ENCODE assay signal across 9 mouse cellular contexts in genomic region chrX:106766812-106767211, GRCm38 (mm10).
DNase-seq lines count a peak whose midpoint lies in the region; ATAC-seq and TF ChIP-seq lines count a peak whose summit lies in the region.
"Had no signal": no experiment of that assay in that cellular context is flagged by ENCODE, and none has a peak within 500 bp of the region (broad histone marks: within the 10 kb centered on the region; RNA-seq: fewer than 3 reads in every experiment).

No protein-coding gene starts in this region.

- DNase-seq in forebrain, embryonic 14.5 days (ENCODE audit: low spot score): peak; percentile 33
- DNase-seq in liver, adult 2 months (ENCODE audit: extremely low read depth, low read depth, low spot score): peak; percentile 0
- no peak for DNase-seq in liver, embryonic 11.5 days (ENCODE audit: low spot score)
- DNase-seq in R1 (ENCODE audit: low read depth, low spot score): peak; percentile 2
- DNase-seq in ovary, adult 18-20 months (ENCODE audit: low spot score): no peak
- no peak for DNase-seq in layer of hippocampus, adult 11-12 months (ENCODE audit: low spot score)
- DNase-seq: thymus, postnatal 36 days had no signal

- no peak overlapping the region for H3K9ac ChIP-seq in forebrain, embryonic 14.5 days (ENCODE audit: low read length)
- H3K9ac ChIP-seq in forebrain, embryonic 15.5 days (replicated peaks): no peak overlapping the region
- no peak overlapping the region for H3K9ac ChIP-seq in liver, adult 2 months (ENCODE audit: low read depth, low read length)
- no peak overlapping the region for H3K9ac ChIP-seq in liver, embryonic 11.5 days (ENCODE audit: low read depth, low read length)

- no peaks in the 10 kb centered on the region for H3K79me2 ChIP-seq in liver, adult 2 months (ENCODE audit: control insufficient read depth, insufficient read depth, low read length)

- no peaks in the 10 kb centered on the region for H3K9me3 ChIP-seq in forebrain, embryonic 14.5 days (replicated peaks; ENCODE audit: control insufficient read depth, low read length)
- H3K9me3 ChIP-seq in forebrain, embryonic 15.5 days: no peaks in the 10 kb centered on the region
- no peaks in the 10 kb centered on the region for H3K9me3 ChIP-seq in liver, embryonic 11.5 days (ENCODE audit: control insufficient read depth, low read length)

- no peak for TF ChIP-seq POLR2A in liver, adult 2 months (IDR thresholded peaks at IDR 0.05; ENCODE audit: extremely low read depth, insufficient read depth, low read length)

- no peak for ATAC-seq in forebrain, embryonic 14.5 days
- ATAC-seq in forebrain, embryonic 15.5 days (replicated peaks): no peak
- no peak for ATAC-seq in liver, embryonic 11.5 days (replicated peaks; ENCODE audit: low FRiP score)
- peak; percentile 62 for ATAC-seq in megakaryocyte, adult 5-6 weeks (ENCODE audit: poor library complexity, severe bottlenecking)

- no peaks in the 10 kb centered on the region for H3K36me3 ChIP-seq in forebrain, embryonic 14.5 days (ENCODE audit: control insufficient read depth, insufficient read depth, low read length)
- no peaks in the 10 kb centered on the region for H3K36me3 ChIP-seq in forebrain, embryonic 15.5 days
- H3K36me3 ChIP-seq in liver, adult 2 months (ENCODE audit: control insufficient read depth, insufficient read depth, low read length): no peaks in the 10 kb centered on the region
- no peaks in the 10 kb centered on the region for H3K36me3 ChIP-seq in liver, embryonic 11.5 days (ENCODE audit: control insufficient read depth, insufficient read depth, low read length)

- WGBS in forebrain, embryonic 14.5 days: 13% methylated on average over 1 of the region's 1 CpGs
- WGBS in forebrain, embryonic 15.5 days: 16% methylated on average over 1 of the region's 1 CpGs
- 16% methylated on average over 1 of the region's 1 CpGs for WGBS in liver, adult 2 months
- 21% methylated on average over 1 of the region's 1 CpGs for WGBS in liver, embryonic 11.5 days

- no peak overlapping the region for H3K4me2 ChIP-seq in forebrain, embryonic 14.5 days (ENCODE audit: low read length)
- H3K4me2 ChIP-seq in forebrain, embryonic 15.5 days (replicated peaks): no peak overlapping the region
- no peak overlapping the region for H3K4me2 ChIP-seq in liver, embryonic 11.5 days

- no peak for TF ChIP-seq CTCF in liver, adult 2 months (IDR thresholded peaks at IDR 0.05; ENCODE audit: low read depth, low read length)

- H3K4me3 ChIP-seq in forebrain, embryonic 14.5 days (ENCODE audit: low read depth, low read length): no peak overlapping the region
- H3K4me3 ChIP-seq in forebrain, embryonic 15.5 days: no peak overlapping the region
- no peak overlapping the region for H3K4me3 ChIP-seq in liver, adult 2 months (ENCODE audit: insufficient read depth, low read depth, low read length)
- no peak overlapping the region for H3K4me3 ChIP-seq in liver, embryonic 11.5 days (ENCODE audit: low read depth, low read length)

- no peaks in the 10 kb centered on the region for H3K27me3 ChIP-seq in forebrain, embryonic 14.5 days (replicated peaks; ENCODE audit: control insufficient read depth, insufficient read depth, low read length)
- no peaks in the 10 kb centered on the region for H3K27me3 ChIP-seq in forebrain, embryonic 15.5 days
- no peaks in the 10 kb centered on the region for H3K27me3 ChIP-seq in liver, adult 2 months (ENCODE audit: control insufficient read depth, insufficient read depth, low read length)
- H3K27me3 ChIP-seq in liver, embryonic 11.5 days (replicated peaks; ENCODE audit: control insufficient read depth, insufficient read depth, low read length): no peaks in the 10 kb centered on the region

- H3K4me1 ChIP-seq in forebrain, embryonic 14.5 days (ENCODE audit: control insufficient read depth, insufficient read depth, low read length): no peaks in the 10 kb centered on the region
- H3K4me1 ChIP-seq in forebrain, embryonic 15.5 days: no peaks in the 10 kb centered on the region
- no peaks in the 10 kb centered on the region for H3K4me1 ChIP-seq in liver, adult 2 months (ENCODE audit: control insufficient read depth, insufficient read depth, low read length)
- no peaks in the 10 kb centered on the region for H3K4me1 ChIP-seq in liver, embryonic 11.5 days (replicated peaks; ENCODE audit: control insufficient read depth, insufficient read depth, low read length)

- H3K27ac ChIP-seq in forebrain, embryonic 14.5 days (ENCODE audit: low read depth, low read length): no peak overlapping the region
- no peak overlapping the region for H3K27ac ChIP-seq in forebrain, embryonic 15.5 days (replicated peaks)
- H3K27ac ChIP-seq in liver, adult 2 months (replicated peaks; ENCODE audit: insufficient read depth, low read depth, low read length): no peak overlapping the region
- H3K27ac ChIP-seq in liver, embryonic 11.5 days (ENCODE audit: low read depth, low read length): no peak overlapping the region

Comparison
In these comparisons a context has a peak if more than half of its experiments do, and no peak if none do; other contexts are left out.
1. DNase-seq: peak in forebrain, embryonic 14.5 days (single experiment), liver, adult 2 months (single experiment) and R1 (single experiment); none in liver, embryonic 11.5 days (single experiment), ovary, adult 18-20 months (single experiment) and layer of hippocampus, adult 11-12 months (single experiment).